ENCODE assay signal across 9 mouse cellular contexts in the genomic region with DNA sequence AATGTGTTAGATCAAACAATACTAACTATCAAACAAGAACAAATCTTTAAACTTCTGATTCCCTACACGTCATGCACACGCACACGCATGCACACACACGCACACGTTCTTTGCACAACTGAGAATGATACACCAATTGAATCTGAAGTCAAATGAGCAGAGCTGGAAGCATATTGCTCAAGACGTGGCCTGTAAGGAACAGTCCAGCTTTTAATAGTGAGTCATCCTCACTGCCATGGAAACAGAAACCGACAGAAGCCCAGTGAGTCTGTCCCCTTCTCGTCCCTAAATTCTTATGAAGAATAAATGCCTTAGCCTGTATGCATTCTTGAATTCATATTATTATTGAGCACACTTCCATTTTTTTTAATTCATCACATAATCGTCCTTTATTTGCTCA.
DNase-seq lines count a peak whose midpoint lies in the region; ATAC-seq lines count a peak whose summit lies in the region.
"Had no signal": no experiment of that assay in that cellular context is flagged by ENCODE, and none has a peak within 500 bp of the region (broad histone marks: within the 10 kb centered on the region; RNA-seq: fewer than 3 reads in every experiment).

No protein-coding gene starts in this region.

- DNase-seq in adrenal gland, adult (ENCODE audit: inconsistent age in 2 of 2, low spot score in 1 of 2) = peak; percentile 32 to 74
- no peak for DNase-seq in adrenal gland, postnatal 4 days (ENCODE audit: low spot score in 2 of 2)
- DNase-seq in lung, postnatal 10 days = peak; percentile 18
- DNase-seq in lung, postnatal 4 days = no peak
- DNase-seq in skeletal muscle tissue, adult 2 months (ENCODE audit: low read depth, low spot score) = peak; percentile 50
- DNase-seq in spleen, adult 18-20 months = no peak
- DNase-seq in kidney, postnatal 25 days = no peak

- ATAC-seq in granulocyte monocyte progenitor cell, adult 5-6 weeks (replicated peaks; ENCODE audit: poor library complexity, severe bottlenecking) = peak; percentile 84
- ATAC-seq: hindbrain, postnatal 0 days had no signal

Comparison
In these comparisons a context has a peak if more than half of its experiments do, and no peak if none do; other contexts are left out.
1. DNase-seq: peak in adrenal gland, adult (2 of 2), lung, postnatal 10 days (single experiment) and skeletal muscle tissue, adult 2 months (single experiment); none in adrenal gland, postnatal 4 days (0 of 2), lung, postnatal 4 days (0 of 2), spleen, adult 18-20 months (0 of 2) and kidney, postnatal 25 days (0 of 2).